Mouse (Mus musculus) ES-CJ7 (cell line): Measurements from ENCODE around the gene Dpy19l2.
"Not testable (repeated sequence)": the region's sequence is repeated elsewhere in the genome, so short reads cannot be mapped to it uniquely, and the experiment has no call there.

ENCODE experiments used
- DNase-seq: peaks from one replicate; pipeline ENCODE4 v3.0.0; 2011; ENCODE audit warnings: low read depth, low spot score

Gene Dpy19l2

DNA sequence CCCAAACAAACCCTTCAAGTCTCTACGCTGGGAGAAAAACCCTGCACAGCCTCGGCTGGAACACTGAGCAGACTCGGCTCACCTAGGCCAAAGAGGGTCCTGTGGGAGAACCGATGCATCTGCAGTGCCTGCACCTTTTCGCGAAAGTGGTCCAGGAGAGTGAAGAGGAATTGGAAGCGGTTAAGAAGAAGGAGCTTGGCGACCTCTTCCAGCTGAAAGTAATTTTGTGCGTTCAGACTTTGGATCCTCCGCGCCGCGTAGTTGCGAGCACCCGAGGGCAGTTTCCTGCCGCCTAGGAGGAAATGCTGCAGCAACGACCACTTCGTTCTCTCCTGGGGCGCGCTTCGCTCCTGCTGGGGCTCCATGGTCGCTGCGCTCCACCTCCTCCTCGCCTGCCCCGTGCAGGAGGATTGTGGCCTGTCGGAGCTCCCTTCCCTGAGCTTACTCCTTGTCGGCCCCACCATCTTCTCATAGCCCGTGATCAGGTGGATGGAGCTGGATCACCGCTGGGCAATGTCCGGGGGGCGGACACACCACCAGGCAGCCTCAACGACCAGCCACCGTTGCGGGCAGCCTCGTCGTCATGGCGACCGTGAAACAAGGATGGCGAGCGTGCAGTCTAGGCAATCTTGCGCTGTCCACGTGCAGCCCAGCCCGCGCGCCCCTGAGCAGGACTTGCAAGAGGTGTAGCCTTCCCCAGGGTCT, at the start of gene Dpy19l2:
Dpy19l2 (minus strand) TSS at position 594 of the 705 bp plus-strand sequence.
- DNase-seq = peak; percentile 49

- DNase-seq = no peak
Observed at GRCm38 (mm10) chr9:24744958-24745357, 48.9 kb upstream of the Dpy19l2 start.

GRCm38 (mm10) chr9:24701246-24701645, 5.2 kb upstream of the Dpy19l2 start:
- DNase-seq = no peak

DNA sequence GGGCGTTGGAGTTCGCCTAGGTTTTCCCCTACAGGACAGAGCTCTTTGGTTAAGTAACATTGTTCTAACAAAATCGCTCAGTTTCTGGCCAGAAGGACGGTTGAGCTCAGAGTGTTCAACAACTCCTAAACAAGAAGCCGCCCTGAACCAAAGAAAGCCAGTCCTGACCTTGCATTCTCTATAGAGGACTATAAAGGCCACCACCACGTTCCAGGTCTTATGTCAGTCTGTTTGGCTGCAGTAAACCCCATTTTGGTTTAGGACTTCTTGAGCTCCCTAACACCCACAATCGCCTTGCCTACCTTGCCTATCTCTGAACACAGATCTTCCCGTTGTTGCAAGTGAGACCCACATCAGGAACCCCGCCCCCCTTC, 299 bp upstream of the Dpy19l2 start:
- DNase-seq = peak; percentile 9

- not testable (repeated sequence) for DNase-seq
Observed at GRCm38 (mm10) chr9:24637341-24637740, 58.8 kb downstream of the Dpy19l2 start.

DNA sequence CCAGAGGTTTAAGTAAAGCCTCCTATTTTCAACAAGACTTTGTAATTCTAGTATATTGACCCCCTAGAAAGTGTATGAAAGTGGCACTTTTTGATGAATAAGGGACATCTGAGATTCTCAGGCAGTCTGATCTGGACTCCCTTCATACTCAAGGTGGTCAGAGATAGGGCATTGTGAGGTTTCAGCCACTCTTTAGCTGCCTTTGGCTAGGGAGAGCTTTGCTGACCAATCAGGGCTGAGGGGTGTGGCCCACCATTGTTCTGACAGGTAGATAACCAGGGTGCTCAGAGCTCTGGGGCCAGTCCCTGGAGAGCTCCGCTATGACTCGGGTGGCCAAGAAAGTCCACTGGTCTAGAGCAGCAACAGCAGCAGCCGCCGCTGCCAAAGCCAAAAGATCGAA, 71.2 kb downstream of the Dpy19l2 start, which contains the start of gene Cypt4:
Cypt4 (plus strand) TSS at position 301 of the 400 bp plus-strand sequence.
- no peak for DNase-seq

DNA sequence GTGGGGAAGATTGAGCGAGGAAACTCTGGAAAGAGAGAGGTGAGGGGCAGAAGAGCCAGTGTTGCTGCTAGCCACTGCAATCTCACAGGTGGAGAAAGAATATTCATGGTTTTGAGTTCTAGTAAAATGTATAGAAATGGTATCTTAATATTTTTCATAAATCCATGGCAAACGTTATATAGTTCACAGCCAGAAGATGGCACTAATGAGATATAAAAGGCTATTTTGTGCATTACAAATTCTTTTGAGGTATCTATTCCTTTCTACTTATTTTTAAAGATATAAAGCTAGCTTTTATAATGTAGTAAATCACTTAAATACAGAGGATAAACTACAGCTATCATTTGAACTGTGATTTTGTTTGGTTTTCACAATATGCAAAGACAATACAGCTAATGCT, 157.9 kb downstream of the Dpy19l2 start:
- DNase-seq = no peak

GRCm38 (mm10) chr9:24516575-24517139, 179.4 kb downstream of the Dpy19l2 start:
- peak; percentile 46 for DNase-seq

- DNase-seq = no peak
Observed at GRCm38 (mm10) chr9:24514078-24514469, 182.0 kb downstream of the Dpy19l2 start.

DNA sequence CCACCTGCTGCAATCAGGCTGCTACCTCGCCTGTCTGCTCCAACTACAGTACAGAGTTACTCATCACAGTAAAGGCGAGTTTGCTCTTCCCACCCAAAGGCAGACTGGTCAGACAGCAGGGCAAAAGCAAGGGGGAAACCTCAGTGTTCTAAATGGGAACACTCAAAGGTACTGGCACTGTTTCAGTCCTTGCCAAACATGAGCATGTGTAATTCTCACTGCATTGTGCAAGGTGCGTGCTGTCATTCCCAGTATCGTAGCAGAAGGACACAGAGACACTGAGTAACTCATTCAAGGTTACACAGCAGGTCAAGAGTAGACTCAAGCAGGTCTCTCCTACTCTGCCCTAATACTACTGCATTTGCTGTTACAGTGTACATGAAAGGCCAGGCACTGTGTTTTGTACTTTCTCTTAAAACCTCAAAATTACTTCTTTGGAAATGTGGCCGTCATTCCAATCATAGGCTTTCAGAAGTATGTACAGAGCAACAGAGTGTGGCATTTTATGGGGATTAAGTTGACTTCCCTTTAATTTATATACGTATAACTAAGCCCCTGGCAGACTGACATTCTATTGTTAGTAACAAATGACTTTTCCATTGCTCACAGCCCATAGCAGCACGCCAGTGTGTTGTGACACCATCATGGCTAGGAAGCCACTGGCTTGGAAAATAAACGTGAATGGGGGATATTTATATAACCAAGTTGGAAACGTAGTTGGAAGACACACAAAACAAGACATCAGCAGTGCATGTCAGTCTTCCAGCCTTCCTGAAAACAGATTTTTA, 182.6 kb downstream of the Dpy19l2 start:
- DNase-seq = no peak

- DNase-seq = no peak
Observed at GRCm38 (mm10) chr9:24512121-24512539, 184.0 kb downstream of the Dpy19l2 start.

DNA sequence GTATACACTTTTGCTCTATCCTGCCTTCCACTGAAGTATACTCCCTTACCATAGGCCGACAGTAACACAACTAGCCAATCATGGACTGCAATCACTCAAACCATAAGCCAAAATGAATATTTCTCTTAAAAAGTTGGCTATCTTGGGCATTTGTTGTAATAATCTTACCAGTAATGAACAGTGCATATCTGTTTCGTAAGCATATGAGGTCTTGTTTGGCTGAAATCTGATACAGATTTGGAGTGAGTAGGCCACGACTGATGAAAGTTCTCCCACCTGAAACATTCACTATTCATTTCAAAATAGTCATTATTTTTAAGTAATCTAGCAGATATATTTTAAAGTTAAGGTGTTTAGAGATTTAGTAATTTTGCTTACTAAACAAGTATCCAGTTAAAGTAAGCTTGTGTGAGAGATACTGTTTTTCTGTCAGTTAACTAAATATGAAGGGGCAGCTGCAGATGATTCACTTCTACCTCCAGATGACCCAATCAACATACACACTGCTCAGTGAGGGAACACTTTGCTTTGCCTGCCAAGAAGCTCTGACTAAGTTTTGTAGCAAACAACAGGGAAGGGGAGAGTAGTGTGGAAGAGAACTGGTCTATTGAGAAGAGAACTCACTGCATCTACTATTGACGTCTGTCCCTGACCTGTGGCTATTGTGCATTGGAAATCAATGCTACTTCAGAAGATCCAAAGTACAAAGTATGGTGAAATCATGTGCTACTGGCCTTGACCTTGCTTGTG, 184.5 kb downstream of the Dpy19l2 start:
- DNase-seq = no peak

- no peak for DNase-seq
Observed at GRCm38 (mm10) chr9:24508880-24509279, 187.2 kb downstream of the Dpy19l2 start.
